Mouse (Mus musculus): ENCODE results near the gene Dnajb4.

GRCm38 (mm10) chr3:152145186-152145585 lies 64.9 kb downstream of the Dnajb4 start:
- no peak; the same call in 1 of the 2 replicates for TF ChIP-seq POLR2A (IDR thresholded peaks at IDR 0.05; ENCODE audit: low read depth, low read length)
- TF ChIP-seq CTCF (IDR thresholded peaks at IDR 0.05; ENCODE audit: borderline replicate concordance, insufficient read depth, low read length), result no peak

All from embryonic fibroblast, embryonic 13.5 days (primary cell).